Mouse (Mus musculus): Measurements from ENCODE around the gene Col28a1. TPM values are rescaled to one million over a fixed set of nuclear protein-coding genes. Genes with fewer than 3 reads are reported as not detected.

The Col28a1 gene
- polyA plus RNA-seq, 1 experiment from 2014 or later, result 0.04 TPM

- Histone ChIP-seq H3K27me3 (ENCODE audit: control insufficient read depth, insufficient read depth, low read length) (no peaks in the 10 kb centered on the region), H3K4me3 (ENCODE audit: control insufficient read depth in 1 of 2, insufficient read depth in 1 of 2, low read depth in 1 of 2, low read length in 2 of 2) (no peak overlapping the region), H3K4me2 (ENCODE audit: low read length) (no peak overlapping the region), H3K9me3 (ENCODE audit: control insufficient read depth, low read length) (no peaks in the 10 kb centered on the region), H3K36me3 (ENCODE audit: control insufficient read depth, insufficient read depth, low read length) (no peaks in the 10 kb centered on the region), H3K4me1 (ENCODE audit: control insufficient read depth in 2 of 2, insufficient read depth in 2 of 2, low read length in 2 of 2) (no peaks in the 10 kb centered on the region), H3K9ac (ENCODE audit: low read length) (no peak overlapping the region), H3K27ac (replicated peaks in 1 of 2; ENCODE audit: control insufficient read depth in 1 of 2, insufficient read depth in 1 of 2, low read depth in 2 of 2, low read length in 2 of 2) (no peak overlapping the region)
- WGBS, result 42% methylated on average over 3 of the region's 3 CpGs
- ATAC-seq (ENCODE audit: insufficient number of reproducible peaks, insufficient read depth, low FRiP score, low read depth), result no peak
These were observed 126.2 kb downstream of the Col28a1 start for GRCm38 (mm10) chr6:8066208-8066607.

GRCm38 (mm10) chr6:8059199-8059598 is 133.2 kb downstream of the Col28a1 start:
- H3K9ac ChIP-seq (ENCODE audit: low read length), result no peak overlapping the region
- no peaks in the 10 kb centered on the region for H3K27me3 ChIP-seq (ENCODE audit: control insufficient read depth, insufficient read depth, low read length)
- ATAC-seq (ENCODE audit: insufficient number of reproducible peaks, insufficient read depth, low FRiP score, low read depth), result no peak
- no peak overlapping the region for H3K4me2 ChIP-seq (ENCODE audit: low read length)
- H3K9me3 ChIP-seq (ENCODE audit: control insufficient read depth, low read length), result no peaks in the 10 kb centered on the region
- no peaks in the 10 kb centered on the region for H3K4me1 ChIP-seq (ENCODE audit: control insufficient read depth in 2 of 2, insufficient read depth in 2 of 2, low read length in 2 of 2)
- no peaks in the 10 kb centered on the region for H3K36me3 ChIP-seq (ENCODE audit: control insufficient read depth, insufficient read depth, low read length)
- no peak overlapping the region for H3K27ac ChIP-seq (replicated peaks in 1 of 2; ENCODE audit: control insufficient read depth in 1 of 2, insufficient read depth in 1 of 2, low read depth in 2 of 2, low read length in 2 of 2)
- WGBS, result 77% methylated on average over 7 of the region's 7 CpGs
- no peak overlapping the region for H3K4me3 ChIP-seq (ENCODE audit: control insufficient read depth in 1 of 2, insufficient read depth in 1 of 2, low read depth in 1 of 2, low read length in 2 of 2)

- no peaks in the 10 kb centered on the region for H3K9me3 ChIP-seq (ENCODE audit: control insufficient read depth, low read length)
- no peak overlapping the region for H3K9ac ChIP-seq (ENCODE audit: low read length)
- no peaks in the 10 kb centered on the region for H3K36me3 ChIP-seq (ENCODE audit: control insufficient read depth, insufficient read depth, low read length)
- 80% methylated on average over 2 of the region's 2 CpGs for WGBS
- no peak overlapping the region for H3K4me3 ChIP-seq (ENCODE audit: control insufficient read depth in 1 of 2, insufficient read depth in 1 of 2, low read depth in 1 of 2, low read length in 2 of 2)
- H3K27me3 ChIP-seq (ENCODE audit: control insufficient read depth, insufficient read depth, low read length), result no peaks in the 10 kb centered on the region
- H3K4me2 ChIP-seq (ENCODE audit: low read length), result no peak overlapping the region
- ATAC-seq (ENCODE audit: insufficient number of reproducible peaks, insufficient read depth, low FRiP score, low read depth), result no peak
- no peaks in the 10 kb centered on the region; a peak in 1 of 4 replicates for H3K4me1 ChIP-seq (ENCODE audit: control insufficient read depth in 2 of 2, insufficient read depth in 2 of 2, low read length in 2 of 2)
- no peak overlapping the region for H3K27ac ChIP-seq (replicated peaks in 1 of 2; ENCODE audit: control insufficient read depth in 1 of 2, insufficient read depth in 1 of 2, low read depth in 2 of 2, low read length in 2 of 2)
These were observed 144.2 kb downstream of the Col28a1 start for GRCm38 (mm10) chr6:8048216-8048615.

GRCm38 (mm10) chr6:8046446-8046845 is 146.0 kb downstream of the Col28a1 start:
- H3K4me1 ChIP-seq (ENCODE audit: control insufficient read depth in 2 of 2, insufficient read depth in 2 of 2, low read length in 2 of 2), result no peaks in the 10 kb centered on the region; a peak in 1 of 4 replicates
- 50% methylated on average over 4 of the region's 4 CpGs for WGBS

GRCm38 (mm10) chr6:8045825-8046224 is 146.6 kb downstream of the Col28a1 start:
- Histone ChIP-seq H3K4me3 (ENCODE audit: control insufficient read depth in 1 of 2, insufficient read depth in 1 of 2, low read depth in 1 of 2, low read length in 2 of 2) (no peak overlapping the region), H3K4me1 (ENCODE audit: control insufficient read depth in 2 of 2, insufficient read depth in 2 of 2, low read length in 2 of 2) (no peaks in the 10 kb centered on the region; a peak in 1 of 4 replicates), H3K4me2 (ENCODE audit: low read length) (no peak overlapping the region), H3K27me3 (ENCODE audit: control insufficient read depth, insufficient read depth, low read length) (no peaks in the 10 kb centered on the region), H3K9me3 (ENCODE audit: control insufficient read depth, low read length) (no peaks in the 10 kb centered on the region), H3K36me3 (ENCODE audit: control insufficient read depth, insufficient read depth, low read length) (no peaks in the 10 kb centered on the region), H3K27ac (replicated peaks in 1 of 2; ENCODE audit: control insufficient read depth in 1 of 2, insufficient read depth in 1 of 2, low read depth in 2 of 2, low read length in 2 of 2) (no peak overlapping the region), H3K9ac (ENCODE audit: low read length) (no peak overlapping the region)
- ATAC-seq (ENCODE audit: insufficient number of reproducible peaks, insufficient read depth, low FRiP score, low read depth), result no peak
- 78% methylated on average over 1 of the region's 1 CpGs for WGBS

More at GRCm38 (mm10) chr6:8046446-8046845, 146.0 kb downstream of the Col28a1 start:
- Histone ChIP-seq H3K9ac (ENCODE audit: low read length) (no peak overlapping the region), H3K9me3 (ENCODE audit: control insufficient read depth, low read length) (no peaks in the 10 kb centered on the region), H3K4me3 (ENCODE audit: control insufficient read depth in 1 of 2, insufficient read depth in 1 of 2, low read depth in 1 of 2, low read length in 2 of 2) (no peak overlapping the region), H3K4me2 (ENCODE audit: low read length) (no peak overlapping the region), H3K36me3 (ENCODE audit: control insufficient read depth, insufficient read depth, low read length) (no peaks in the 10 kb centered on the region), H3K27ac (replicated peaks in 1 of 2; ENCODE audit: control insufficient read depth in 1 of 2, insufficient read depth in 1 of 2, low read depth in 2 of 2, low read length in 2 of 2) (no peak overlapping the region), H3K27me3 (ENCODE audit: control insufficient read depth, insufficient read depth, low read length) (no peaks in the 10 kb centered on the region)
- no peak for ATAC-seq (ENCODE audit: insufficient number of reproducible peaks, insufficient read depth, low FRiP score, low read depth)

GRCm38 (mm10) chr6:8028711-8029110 is 163.7 kb downstream of the Col28a1 start:
- WGBS, result 73% methylated on average over 4 of the region's 4 CpGs
- ATAC-seq (ENCODE audit: insufficient number of reproducible peaks, insufficient read depth, low FRiP score, low read depth), result no peak
- no peak overlapping the region for H3K27ac ChIP-seq (replicated peaks in 1 of 2; ENCODE audit: control insufficient read depth in 1 of 2, insufficient read depth in 1 of 2, low read depth in 2 of 2, low read length in 2 of 2)
- H3K36me3 ChIP-seq (ENCODE audit: control insufficient read depth, insufficient read depth, low read length), result no peaks in the 10 kb centered on the region
- no peaks in the 10 kb centered on the region for H3K27me3 ChIP-seq (ENCODE audit: control insufficient read depth, insufficient read depth, low read length)
- H3K4me3 ChIP-seq (ENCODE audit: control insufficient read depth in 1 of 2, insufficient read depth in 1 of 2, low read depth in 1 of 2, low read length in 2 of 2), result no peak overlapping the region
- H3K4me1 ChIP-seq (ENCODE audit: control insufficient read depth in 2 of 2, insufficient read depth in 2 of 2, low read length in 2 of 2), result no peaks in the 10 kb centered on the region
- H3K9me3 ChIP-seq (ENCODE audit: control insufficient read depth, low read length), result no peaks in the 10 kb centered on the region
- no peak overlapping the region for H3K4me2 ChIP-seq (ENCODE audit: low read length)
- H3K9ac ChIP-seq (ENCODE audit: low read length), result no peak overlapping the region

GRCm38 (mm10) chr6:8025332-8026129 is 166.9 kb downstream of the Col28a1 start:
- Histone ChIP-seq H3K4me2 (ENCODE audit: low read length) (no peak overlapping the region), H3K4me1 (ENCODE audit: control insufficient read depth in 2 of 2, insufficient read depth in 2 of 2, low read length in 2 of 2) (no peaks in the 10 kb centered on the region), H3K27ac (replicated peaks in 1 of 2; ENCODE audit: control insufficient read depth in 1 of 2, insufficient read depth in 1 of 2, low read depth in 2 of 2, low read length in 2 of 2) (no peak overlapping the region), H3K27me3 (ENCODE audit: control insufficient read depth, insufficient read depth, low read length) (no peaks in the 10 kb centered on the region), H3K36me3 (ENCODE audit: control insufficient read depth, insufficient read depth, low read length) (no peaks in the 10 kb centered on the region), H3K9me3 (ENCODE audit: control insufficient read depth, low read length) (no peaks in the 10 kb centered on the region), H3K4me3 (ENCODE audit: control insufficient read depth in 1 of 2, insufficient read depth in 1 of 2, low read depth in 1 of 2, low read length in 2 of 2) (no peak overlapping the region), H3K9ac (ENCODE audit: low read length) (no peak overlapping the region)
- ATAC-seq (ENCODE audit: insufficient number of reproducible peaks, insufficient read depth, low FRiP score, low read depth), result no peak
- WGBS, result 86% methylated on average over 7 of the region's 7 CpGs

GRCm38 (mm10) chr6:8023527-8023926 is 168.9 kb downstream of the Col28a1 start:
- H3K4me2 ChIP-seq (ENCODE audit: low read length), result no peak overlapping the region
- no peaks in the 10 kb centered on the region for H3K36me3 ChIP-seq (ENCODE audit: control insufficient read depth, insufficient read depth, low read length)
- H3K9me3 ChIP-seq (ENCODE audit: control insufficient read depth, low read length), result no peaks in the 10 kb centered on the region
- H3K27me3 ChIP-seq (ENCODE audit: control insufficient read depth, insufficient read depth, low read length), result no peaks in the 10 kb centered on the region
- H3K9ac ChIP-seq (ENCODE audit: low read length), result no peak overlapping the region
- no peak overlapping the region for H3K4me3 ChIP-seq (ENCODE audit: control insufficient read depth in 1 of 2, insufficient read depth in 1 of 2, low read depth in 1 of 2, low read length in 2 of 2)
- H3K27ac ChIP-seq (replicated peaks in 1 of 2; ENCODE audit: control insufficient read depth in 1 of 2, insufficient read depth in 1 of 2, low read depth in 2 of 2, low read length in 2 of 2), result no peak overlapping the region
- no peak for ATAC-seq (ENCODE audit: insufficient number of reproducible peaks, insufficient read depth, low FRiP score, low read depth)
- no peaks in the 10 kb centered on the region for H3K4me1 ChIP-seq (ENCODE audit: control insufficient read depth in 2 of 2, insufficient read depth in 2 of 2, low read length in 2 of 2)
- 77% methylated on average over 3 of the region's 3 CpGs for whole genome bisulfite sequencing

Measured in heart, embryonic 14.5 days (tissue).